Mouse (Mus musculus): ENCODE measurements around the gene Notch4.

DNA sequence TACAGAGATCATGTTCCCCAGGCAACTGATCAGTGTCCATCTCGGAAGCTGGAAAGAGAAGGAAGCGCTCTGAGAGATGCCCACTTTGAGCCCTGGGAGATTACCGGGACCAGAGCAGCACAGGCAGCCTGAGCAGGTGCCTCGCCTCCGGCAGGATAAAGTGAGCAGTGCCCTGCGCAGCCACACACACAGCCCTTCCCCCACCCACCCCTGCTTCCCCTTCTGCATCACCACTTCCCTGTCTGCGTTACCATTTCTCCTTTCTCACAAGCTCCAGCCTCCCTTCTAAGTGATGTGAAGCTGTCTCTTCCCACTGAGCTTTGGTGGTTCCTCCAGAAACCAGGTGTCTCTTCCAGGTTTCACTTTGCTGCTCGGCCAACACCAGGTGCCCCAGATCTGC lies 2.9 kb upstream of the Notch4 start:
- TF ChIP-seq CTCF (IDR thresholded peaks at IDR 0.05; ENCODE audit: borderline replicate concordance, extremely low read depth, insufficient read depth, insufficient read length) (no peak), POLR2A (IDR thresholded peaks at IDR 0.05; ENCODE audit: borderline replicate concordance, extremely low read depth, insufficient read depth, insufficient read length, poor library complexity, severe bottlenecking) (no peak)

Measured in brain, embryonic 14.5 days (tissue).